Mouse (Mus musculus) small intestine, adult 2 months (tissue): ENCODE data around the gene Cux2.

Experiments
- CTCF ChIP-seq: fragments of 200-500 bp; IDR thresholded peaks from 2 replicates; pipeline ENCODE4 v1.5.1; 2012; ENCODE audit warnings: low read depth, mild to moderate bottlenecking, control low read depth, inconsistent platforms, low read length, moderate library complexity, mixed read lengths; ENCODE audit not compliant: insufficient replicate concordance, insufficient read length; ENCODE audit errors: extremely low read depth
- POLR2A ChIP-seq: fragments of 200-500 bp; IDR thresholded peaks from 2 replicates; pipeline ENCODE4 v1.6.1; 2012; ENCODE audit warnings: low read depth, mild to moderate bottlenecking, control low read depth, inconsistent platforms, low read length, moderate library complexity

GRCm38 (mm10) chr5:121810331-121811151 is 239.4 kb downstream of the Cux2 start:
- no peak for TF ChIP-seq CTCF
- TF ChIP-seq POLR2A: no peak
